Mouse (Mus musculus) megakaryocyte, embryonic 14.5 days (primary cell): ENCODE measurements around the gene Trnau1ap.

Source experiments
- FLI1 ChIP-seq: IDR thresholded peaks from 2 replicates; pipeline ENCODE4 v1.6.1; 2012; ENCODE audit warnings: low read length, inconsistent platforms, mixed read lengths
- GATA1 ChIP-seq: IDR thresholded peaks from 3 replicates; pipeline ENCODE4 v1.6.1; 2012; ENCODE audit warnings: mixed read lengths, low read length, inconsistent platforms, borderline replicate concordance

DNA sequence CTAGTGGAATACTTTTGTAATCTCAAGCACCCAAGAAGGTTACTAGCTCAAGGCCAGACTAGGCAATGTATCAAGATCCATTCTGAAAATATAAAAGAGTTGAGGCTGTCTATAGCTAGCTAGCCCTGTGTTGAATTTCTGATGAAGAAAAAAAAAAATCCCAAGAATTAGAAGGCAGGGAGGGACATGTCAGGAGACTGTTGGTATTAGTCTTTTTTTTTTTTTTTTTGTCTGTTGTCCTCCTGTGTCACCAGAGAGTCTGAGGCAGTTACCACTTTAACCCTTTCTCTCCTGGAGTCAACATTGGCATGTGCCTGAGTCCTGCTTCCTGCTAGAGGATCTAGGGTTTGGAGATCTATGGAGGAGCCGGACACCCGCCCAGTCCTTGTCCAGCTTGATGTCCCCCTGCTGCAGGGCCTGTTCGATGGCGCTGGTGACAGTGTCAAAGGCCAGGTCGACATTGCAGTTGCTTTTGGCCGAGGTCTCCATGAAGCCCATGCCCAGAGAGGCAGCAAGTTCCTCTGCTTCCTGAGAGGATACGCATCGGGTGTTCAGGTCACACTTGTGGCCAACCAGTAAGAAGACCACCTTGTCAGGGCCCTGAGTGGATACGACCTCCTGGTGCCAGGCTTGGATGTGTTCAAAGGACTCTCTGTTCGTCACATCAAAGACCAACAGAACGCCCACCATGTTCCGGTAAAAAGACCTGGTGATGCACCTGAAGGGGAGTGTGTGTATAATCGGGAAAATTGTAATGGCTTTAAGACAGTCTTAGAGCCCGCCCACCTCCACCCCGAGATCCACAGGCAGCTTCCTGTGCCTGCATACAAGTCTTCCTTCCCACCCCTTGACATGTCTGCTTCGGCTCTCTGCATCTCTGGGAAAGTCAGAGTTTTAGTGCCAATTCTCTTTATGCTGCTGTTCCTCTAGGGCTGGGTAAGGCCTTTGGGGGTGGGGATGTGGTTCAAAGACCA, 27.1 kb downstream of the Trnau1ap start:
- no peak for TF ChIP-seq FLI1
- no peak for TF ChIP-seq GATA1
